Mouse (Mus musculus) spleen, adult 2 months (tissue): Measurements from ENCODE around the gene Kat2a. TPM values are rescaled to one million over a fixed set of nuclear protein-coding genes. Genes with fewer than 3 reads are reported as not detected.
A peak's percentile ranks its signal among the peaks of the same experiment; 100 is the strongest.

Experiments
- DNase-seq, 2 experiments: peaks; one replicate each; pipeline versions ENCODE4 v3.0.0 to v3.0.0-alpha.2; 2012 to 2021; ENCODE audit warnings: low spot score in 2 of 2, low read depth in 1 of 2
- H3K27ac ChIP-seq: fragments of 200-500 bp; 2 replicates; pipeline ENCODE4 v1.5.1; 2012; ENCODE audit warnings: low read length, inconsistent platforms; ENCODE audit not compliant: insufficient read depth
- H3K27me3 ChIP-seq: fragments of 200-500 bp; 2 replicates; pipeline ENCODE4 v1.6.1; 2012; ENCODE audit warnings: mild to moderate bottlenecking, moderate library complexity, low read length, inconsistent platforms; ENCODE audit not compliant: control insufficient read depth, insufficient read depth
- H3K36me3 ChIP-seq: fragments of 200-500 bp; 2 replicates; pipeline ENCODE4 v1.6.1; 2012; ENCODE audit warnings: mild to moderate bottlenecking, low read length, inconsistent platforms; ENCODE audit not compliant: control insufficient read depth, insufficient read depth
- H3K4me1 ChIP-seq: fragments of 200-500 bp; 2 replicates; pipeline ENCODE4 v1.6.1; 2011; ENCODE audit warnings: inconsistent platforms; ENCODE audit not compliant: control insufficient read depth, insufficient read depth, insufficient read length
- H3K4me3 ChIP-seq: fragments of 200-500 bp; 2 replicates; pipeline ENCODE4 v1.5.1; 2011; ENCODE audit warnings: mild to moderate bottlenecking, inconsistent platforms; ENCODE audit not compliant: insufficient read depth, insufficient read length; ENCODE audit errors: extremely low read depth
- CTCF ChIP-seq: fragments of 200-500 bp; IDR thresholded peaks from 2 replicates; pipeline ENCODE4 v1.5.1; 2011; ENCODE audit warnings: mild to moderate bottlenecking, inconsistent platforms; ENCODE audit not compliant: insufficient read depth, insufficient read length, insufficient replicate concordance; ENCODE audit errors: extremely low read depth
- POLR2A ChIP-seq: fragments of 200-500 bp; IDR thresholded peaks from 2 replicates; pipeline ENCODE4 v1.6.1; 2011; ENCODE audit warnings: low read depth, low read length, inconsistent platforms
- WGBS: fragments of 180-500 bp; shearing (Covaris S2); methylation state at CpG from one replicate; pipeline ENCODE4 v1.1.7; 2018; 5-methylcytosine and 5-hydroxymethylcytosine counted together
- polyA plus RNA-seq: library from polyadenylated mRNA; depleted of rRNA; stranded (reverse); fragments of >200 nt; gene quantifications from 2 replicates; pipeline ENCODE4 v1.2.3, GENCODE M21; 2012; rRNA removed

The Kat2a gene
- 31.1 and 39.0 TPM in 2 replicates for polyA plus RNA-seq

DNA sequence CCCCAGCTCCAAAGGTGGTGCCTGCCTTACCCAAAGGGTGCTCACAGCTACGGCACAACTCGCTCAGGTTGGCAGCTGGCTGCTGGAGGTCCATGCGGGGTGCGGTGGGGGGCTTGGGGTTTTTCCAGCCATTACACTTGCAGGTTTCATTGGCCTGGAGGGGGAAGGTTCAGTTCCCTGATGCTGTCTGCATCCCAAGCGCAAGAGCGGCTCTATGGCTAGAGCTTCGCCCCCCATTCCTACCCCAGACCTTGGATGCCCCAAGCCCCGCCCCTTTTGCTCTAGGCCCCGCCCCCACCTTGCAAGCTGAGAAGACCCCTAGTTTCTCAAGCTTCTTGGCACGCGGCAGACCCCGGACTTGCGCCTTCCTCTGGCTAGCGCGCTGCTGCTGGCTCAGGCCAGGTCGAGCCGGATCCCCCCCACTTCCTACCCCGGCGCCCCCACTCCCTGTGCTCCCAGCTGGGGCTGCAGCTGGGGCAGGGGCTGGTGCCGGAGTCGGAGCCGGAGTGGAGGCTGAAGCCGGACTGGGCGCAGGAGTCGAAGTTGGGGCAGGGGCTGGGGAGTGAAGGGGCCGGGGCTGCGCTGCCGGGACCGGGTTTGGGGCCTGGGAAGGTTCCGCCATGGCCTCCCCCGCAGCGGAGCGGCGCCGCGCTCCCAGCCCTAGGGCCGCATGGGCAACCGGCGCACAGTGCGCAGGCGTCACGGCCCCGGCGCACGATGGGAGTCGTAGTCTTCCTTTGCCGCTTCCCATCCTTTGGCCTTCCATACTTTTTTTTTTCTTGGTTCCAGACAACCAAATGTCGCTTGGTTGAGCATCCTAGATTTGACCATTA is at the start of gene Kat2a:
Gene Kat2a (minus strand): TSS at position 683 of the 833 bp plus-strand sequence.
- H3K36me3 ChIP-seq: peaks cover 32% of the 10 kb centered on the region
- WGBS: 2% methylated on average over 47 of the region's 48 CpGs
- TF ChIP-seq CTCF (no peak), POLR2A (peak; percentile 76)

DNA sequence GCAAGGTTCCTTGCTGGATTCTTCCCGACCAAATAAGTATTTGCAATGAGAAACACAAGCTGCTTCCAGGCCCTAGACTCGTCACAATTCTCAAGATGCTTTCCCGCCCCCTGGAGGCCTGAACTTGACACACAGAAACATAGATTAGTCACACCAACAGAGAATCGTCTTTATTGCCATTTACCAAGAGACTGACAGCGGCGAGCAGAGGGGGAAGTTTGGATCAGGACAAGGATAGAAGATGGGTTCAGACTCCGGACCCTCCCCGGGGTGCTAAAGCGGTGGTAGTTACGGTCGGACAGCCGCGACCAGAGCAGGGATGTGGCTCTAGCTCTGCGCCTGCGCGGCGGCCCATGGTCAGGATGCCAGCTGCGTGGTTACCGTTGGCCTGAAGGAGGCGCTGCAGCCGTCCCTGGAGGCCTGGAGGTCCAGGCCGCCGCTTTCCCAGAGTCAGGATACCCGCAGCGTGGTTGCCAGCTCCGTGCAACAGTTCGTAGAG is 49.3 kb upstream of the Kat2a start:
- Histone ChIP-seq H3K4me1 (peaks cover 17% of the 10 kb centered on the region), H3K36me3 (0 out of 2 replicates have a peak, but pooled peaks cover under 1% of the 10 kb centered on the region), H3K27me3 (no peaks in the 10 kb centered on the region; the same call in 1 of the 2 replicates), H3K27ac (no peak overlapping the region), H3K4me3 (peak overlapping the region; percentile 56)
- TF ChIP-seq CTCF (peak; percentile 46; the same call in 1 of the 2 replicates), POLR2A (no peak)
- peak; percentile 69 to 70 for DNase-seq
- 2% methylated on average over 27 of the region's 27 CpGs for WGBS

More for the DNA sequence above, at the start of gene Kat2a:
- H3K27ac ChIP-seq: peak within 1 kb of the TSS; percentile 86
- DNase-seq: peak in 1 of 2 experiments; percentile 76
- H3K27me3 ChIP-seq: no peaks in the 10 kb centered on the region
- H3K4me1 ChIP-seq: peaks cover 28% of the 10 kb centered on the region
- H3K4me3 ChIP-seq: peak within 1 kb of the TSS; percentile 77

DNA sequence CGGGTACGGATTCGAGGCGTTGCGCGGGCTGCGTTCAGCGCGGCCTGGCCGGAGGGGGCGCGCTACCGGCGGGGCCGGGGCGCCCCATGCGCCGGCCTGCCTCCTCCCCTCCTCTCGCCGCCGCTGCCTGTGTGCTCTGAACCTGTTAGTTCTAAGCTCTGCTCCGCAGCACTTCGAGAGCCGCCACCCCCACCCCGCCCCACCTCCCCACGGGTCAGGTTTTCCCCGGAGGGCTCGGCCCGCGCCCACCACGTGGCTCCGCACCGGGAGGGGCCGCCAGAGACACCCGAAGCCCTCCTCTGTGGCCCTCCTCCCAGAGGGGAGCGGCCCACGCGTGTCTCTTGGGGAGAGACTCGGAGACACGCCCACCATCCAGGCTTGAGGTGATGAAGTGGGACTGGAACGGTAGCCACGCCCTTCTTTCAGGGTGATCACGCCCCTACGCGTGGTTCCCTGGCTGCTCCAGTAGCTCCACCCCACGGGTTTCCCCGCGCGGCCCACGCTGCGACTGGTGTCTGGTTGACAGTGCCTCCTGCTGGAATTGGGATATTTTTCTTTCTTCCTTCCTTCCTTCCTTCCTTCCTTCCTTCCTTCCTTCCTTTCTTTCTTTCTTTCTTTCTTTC is 47.5 kb upstream of the Kat2a start, which contains the start of gene Kcnh4:
Gene Kcnh4 (minus strand): TSS at position 332 of the 623 bp plus-strand sequence.
- no peak within 1 kb of the TSS for H3K27ac ChIP-seq
- H3K36me3 ChIP-seq: no peaks in the 10 kb centered on the region
- H3K4me1 ChIP-seq: peaks cover 17% of the 10 kb centered on the region
- peak; percentile 73 to 76 for DNase-seq
- peak within 1 kb of the TSS; percentile 52 for H3K4me3 ChIP-seq
- TF ChIP-seq CTCF (0 out of 2 replicates have a peak, but pooled peaks have one; percentile 5), POLR2A (no peak)
- under 1% methylated on average over 50 of the region's 51 CpGs for WGBS
- no peaks in the 10 kb centered on the region; the same call in 1 of the 2 replicates for H3K27me3 ChIP-seq

DNA sequence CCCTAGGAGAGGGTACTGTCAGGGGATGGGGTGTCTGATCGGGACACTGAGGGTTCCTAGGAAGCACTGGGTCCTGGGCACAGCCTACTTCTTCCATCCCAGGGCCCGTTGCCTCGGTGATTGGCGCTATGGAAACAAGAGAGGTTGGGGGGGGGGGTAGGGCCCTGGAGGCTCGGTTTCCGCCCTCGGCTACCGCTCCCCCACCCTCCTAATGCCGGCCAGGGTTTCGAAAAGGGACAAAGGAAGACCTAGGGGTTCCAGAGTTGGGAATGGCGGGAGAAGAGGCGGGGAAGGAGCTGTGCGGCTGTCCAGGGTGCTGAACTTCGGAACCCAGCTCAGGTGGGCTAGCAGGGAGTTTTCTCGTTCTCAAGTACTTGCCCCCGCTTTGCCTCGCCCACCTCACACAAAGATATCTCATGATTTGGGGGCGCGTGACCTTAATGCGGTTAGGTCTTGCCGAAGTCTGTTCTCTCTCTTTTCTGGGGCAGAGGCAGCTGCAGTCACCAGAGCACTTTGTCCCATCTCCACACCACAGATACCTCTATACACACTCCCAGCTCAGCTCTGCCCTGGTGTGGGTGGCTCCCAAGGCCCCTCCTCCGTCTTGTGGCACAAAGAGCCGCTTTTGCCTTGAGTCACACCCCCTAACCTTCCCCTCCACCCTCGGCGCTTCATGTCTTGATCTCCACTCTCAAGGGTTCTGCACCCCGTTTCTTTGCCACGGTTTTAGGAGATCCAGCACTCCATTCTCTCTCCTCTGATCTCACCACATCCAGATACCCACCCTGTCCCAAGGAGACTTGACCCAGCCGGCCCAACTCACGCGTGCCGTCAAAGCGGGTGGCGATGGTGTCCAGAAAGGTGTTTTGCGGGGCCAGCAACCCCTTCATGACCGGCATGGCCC is 46.7 kb upstream of the Kat2a start:
- H3K27me3 ChIP-seq: no peaks in the 10 kb centered on the region; the same call in 1 of the 2 replicates
- WGBS: 5% methylated on average over 35 of the region's 35 CpGs
- no peak overlapping the region for H3K27ac ChIP-seq
- no peak for TF ChIP-seq CTCF
- no peak for TF ChIP-seq POLR2A
- H3K36me3 ChIP-seq: no peaks in the 10 kb centered on the region
- peaks cover 17% of the 10 kb centered on the region for H3K4me1 ChIP-seq
- peak overlapping the region; percentile 52; the same call in 1 of the 2 replicates for H3K4me3 ChIP-seq
- no peak for DNase-seq

DNA sequence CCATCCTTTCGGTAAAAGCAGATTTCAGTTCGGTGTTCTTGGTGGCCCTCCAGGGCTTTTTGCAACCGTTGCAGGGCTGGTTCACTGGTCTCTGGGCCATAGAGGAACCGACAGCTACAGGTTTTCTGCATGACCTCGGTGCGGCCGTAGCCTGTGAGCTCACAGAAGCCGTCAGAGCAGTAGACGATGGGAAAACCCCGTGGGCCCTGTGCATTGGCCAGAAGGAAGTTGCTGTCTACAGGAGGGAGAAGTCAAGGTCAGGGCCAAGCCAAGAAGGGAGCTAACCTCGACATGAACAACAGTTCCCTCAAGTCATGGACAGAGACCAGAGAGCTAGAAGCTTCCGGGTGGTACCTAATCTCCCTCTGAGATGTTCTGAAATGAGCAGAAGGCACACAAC is 45.3 kb upstream of the Kat2a start:
- H3K4me1 ChIP-seq: peaks cover 17% of the 10 kb centered on the region
- TF ChIP-seq CTCF (no peak), POLR2A (no peak)
- no peaks in the 10 kb centered on the region for H3K36me3 ChIP-seq
- no peak overlapping the region for H3K4me3 ChIP-seq
- DNase-seq: peak in 1 of 2 experiments; percentile 41
- no peak overlapping the region for H3K27ac ChIP-seq
- 40% methylated on average over 12 of the region's 12 CpGs for WGBS
- no peaks in the 10 kb centered on the region; the same call in 1 of the 2 replicates for H3K27me3 ChIP-seq

DNA sequence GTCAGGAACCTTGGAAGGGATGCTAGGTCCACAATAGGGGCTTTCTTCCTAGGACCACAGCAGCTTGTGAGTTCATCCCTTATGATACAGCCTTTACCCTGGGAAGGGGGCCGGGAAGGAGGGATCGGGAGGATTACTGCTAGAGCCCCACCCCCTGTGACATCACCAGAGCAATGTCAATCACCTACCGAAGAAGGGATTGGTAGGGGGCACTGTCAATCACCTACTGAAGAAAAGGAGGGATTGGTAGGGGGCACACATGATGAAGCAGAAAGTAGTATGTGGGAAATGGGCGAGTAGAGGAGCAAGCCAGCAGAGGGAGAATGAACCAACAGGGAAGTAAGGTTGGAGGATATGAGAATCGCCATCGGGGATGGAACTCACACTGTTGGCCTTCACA is 44.2 kb upstream of the Kat2a start:
- Histone ChIP-seq H3K36me3 (no peaks in the 10 kb centered on the region), H3K27ac (no peak overlapping the region), H3K4me3 (no peak overlapping the region), H3K4me1 (peaks cover 13% of the 10 kb centered on the region), H3K27me3 (no peaks in the 10 kb centered on the region; the same call in 1 of the 2 replicates)
- TF ChIP-seq CTCF (no peak), POLR2A (no peak)
- WGBS: 69% methylated on average over 6 of the region's 6 CpGs
- no peak for DNase-seq
